Mouse (Mus musculus) liver, embryonic 14.5 days (tissue): Measurements from ENCODE around the gene Gsn.

Experiments
- CTCF ChIP-seq: IDR thresholded peaks from 2 replicates; pipeline ENCODE4 v1.5.1; 2016; ENCODE audit warnings: antibody characterized with exemption, low read depth, control low read depth
- EP300 ChIP-seq: IDR thresholded peaks from 2 replicates; pipeline ENCODE4 v1.6.1; 2016; ENCODE audit warnings: antibody characterized with exemption, low read depth

DNA sequence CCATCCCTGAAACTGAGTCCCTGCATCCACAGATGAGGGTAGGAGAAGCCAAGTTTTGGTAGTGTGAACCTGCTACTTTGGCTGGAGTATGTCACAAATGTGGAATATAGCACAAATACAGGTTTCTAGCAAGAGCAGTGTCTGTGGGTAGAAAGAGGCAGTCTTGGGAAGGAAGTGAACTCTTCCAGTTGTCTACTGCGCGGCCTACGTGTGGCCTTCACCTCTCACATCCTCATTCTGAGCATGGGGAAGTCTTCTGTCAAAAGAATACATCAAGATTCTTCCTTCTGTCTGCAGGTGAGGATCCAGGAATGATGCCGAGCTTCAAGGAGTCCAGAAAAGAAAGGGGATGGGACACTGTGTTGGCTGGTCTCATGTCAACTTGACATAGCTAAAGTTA is 2.4 kb upstream of the Gsn start:
- TF ChIP-seq CTCF, result no peak
- TF ChIP-seq EP300, result no peak
